Mouse (Mus musculus) MEL-GATA-1-ER (cell line): ENCODE measurements around the gene Rev3l.
"Not testable (repeated sequence)": the region's sequence is repeated elsewhere in the genome, so short reads cannot be mapped to it uniquely, and the experiment has no call there.

ENCODE experiments used
- DNase-seq: peaks from one replicate; pipeline ENCODE4 v3.0.0-alpha.2; 2012; ENCODE audit warnings: low read depth; ENCODE audit errors: extremely low read depth

The Rev3l gene

DNA sequence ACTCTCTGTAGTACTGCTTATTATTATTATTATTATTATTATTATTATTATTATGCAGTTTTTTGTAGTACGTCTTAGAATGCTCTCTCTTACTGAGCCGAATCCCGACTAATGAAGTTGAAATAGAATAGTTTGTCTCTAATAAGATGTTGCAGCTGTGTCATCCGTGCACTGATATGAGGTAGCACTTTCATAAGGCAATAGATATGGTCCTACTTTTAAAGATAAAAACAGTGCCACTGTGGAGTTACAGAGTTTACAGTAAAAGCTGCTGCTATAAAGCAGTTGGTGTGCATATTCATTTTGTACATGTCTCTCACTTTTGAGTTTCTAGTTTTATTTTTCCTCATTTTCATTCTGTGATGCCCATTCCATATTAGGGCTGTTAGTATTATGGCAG is 46.4 kb downstream of the Rev3l start:
- no peak for DNase-seq

DNA sequence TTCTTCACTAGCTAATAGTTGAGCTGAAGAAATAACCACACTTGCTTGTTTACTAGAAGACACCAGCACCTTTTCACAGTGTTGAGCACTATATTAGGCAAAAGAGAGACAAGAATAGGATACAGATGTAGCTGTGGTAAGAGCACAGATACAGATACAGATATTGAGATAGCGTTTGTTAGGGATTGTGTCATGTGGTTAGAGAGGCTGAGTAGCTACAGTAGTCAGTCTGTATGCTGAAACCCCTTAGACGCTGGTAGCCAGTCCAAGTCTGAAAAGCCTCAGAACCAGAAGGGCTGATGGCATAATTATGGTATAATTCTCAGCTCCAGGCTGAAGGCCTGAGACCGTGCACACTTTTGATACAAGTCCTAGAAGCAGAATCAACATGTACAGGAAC is 53.3 kb downstream of the Rev3l start:
- DNase-seq: no peak

DNA sequence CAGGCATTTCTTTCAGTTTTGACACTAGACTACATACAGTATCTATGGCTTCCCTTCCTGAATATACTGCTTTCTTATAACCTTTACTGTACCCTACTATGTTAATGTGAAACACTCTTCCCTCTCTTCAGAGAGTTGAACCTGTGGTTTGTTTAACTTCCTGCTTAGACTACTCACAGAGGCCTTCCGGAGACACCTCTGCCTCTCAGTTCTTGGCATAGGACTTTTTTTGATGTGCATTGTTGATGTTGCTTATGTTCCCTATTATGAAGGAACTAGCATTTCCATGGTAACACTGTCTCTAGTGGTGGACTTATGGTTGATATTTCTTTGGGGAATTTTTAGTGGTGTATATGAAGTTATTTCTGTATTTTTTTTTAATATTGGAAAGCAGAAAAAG is 61.4 kb downstream of the Rev3l start:
- no peak for DNase-seq

DNA sequence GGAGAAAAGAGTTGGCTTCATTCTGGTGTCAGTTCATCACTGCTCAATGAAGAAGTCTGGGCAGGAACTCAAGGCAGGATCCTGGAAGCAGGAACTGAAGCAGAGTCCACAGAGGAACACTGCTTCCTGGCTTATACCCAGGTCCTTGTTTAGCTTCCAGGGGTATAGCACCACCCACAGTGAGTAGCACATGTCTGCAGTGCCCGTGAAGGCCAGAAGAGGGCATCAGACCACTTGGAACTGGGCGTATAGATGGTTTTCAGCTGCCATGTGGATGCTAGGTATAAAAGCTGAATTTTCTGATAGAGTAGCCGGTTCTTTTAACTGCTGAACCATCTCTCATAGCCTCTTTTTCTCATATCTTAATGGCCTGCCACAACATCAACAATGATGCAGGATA is 79.6 kb downstream of the Rev3l start:
- DNase-seq: peak; percentile 35

DNA sequence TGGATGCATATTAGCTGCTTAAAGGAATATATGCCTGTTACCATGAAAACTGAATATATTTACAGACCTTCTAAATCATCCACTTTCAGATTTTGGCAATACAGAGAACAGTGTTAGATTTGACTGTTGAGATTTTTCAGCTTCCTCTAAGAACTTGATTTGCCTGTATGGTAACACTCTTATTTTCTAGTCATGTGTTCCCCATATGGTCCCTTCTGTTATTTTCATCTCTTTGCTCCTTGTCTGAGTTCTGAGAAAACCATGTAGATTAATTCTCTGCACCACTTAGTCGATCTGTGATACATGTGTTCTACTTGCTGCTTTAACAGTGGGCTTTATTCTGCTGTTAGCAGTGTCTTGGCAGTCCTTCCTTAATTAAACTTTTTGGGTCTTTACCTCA is 110.7 kb downstream of the Rev3l start:
- no peak for DNase-seq

DNA sequence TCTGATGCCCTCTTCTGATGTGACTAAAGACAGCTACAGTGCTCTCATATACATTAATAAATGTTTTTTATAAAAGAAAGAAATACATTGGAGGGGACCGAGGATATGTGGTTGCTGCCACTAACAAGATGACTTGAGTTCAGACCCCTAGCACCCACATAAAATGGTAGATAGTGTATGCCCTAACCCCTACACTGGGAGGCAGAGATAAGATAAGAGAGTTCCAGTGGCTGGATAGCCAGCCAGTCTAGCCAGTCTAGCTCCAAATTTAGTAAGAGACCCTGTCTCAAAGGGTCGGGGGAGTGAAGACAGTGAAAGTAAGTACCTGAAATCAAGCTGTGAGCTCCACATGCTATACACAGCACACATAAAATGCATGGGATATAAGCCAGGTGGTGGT is 133.6 kb downstream of the Rev3l start:
- no peak for DNase-seq

DNA sequence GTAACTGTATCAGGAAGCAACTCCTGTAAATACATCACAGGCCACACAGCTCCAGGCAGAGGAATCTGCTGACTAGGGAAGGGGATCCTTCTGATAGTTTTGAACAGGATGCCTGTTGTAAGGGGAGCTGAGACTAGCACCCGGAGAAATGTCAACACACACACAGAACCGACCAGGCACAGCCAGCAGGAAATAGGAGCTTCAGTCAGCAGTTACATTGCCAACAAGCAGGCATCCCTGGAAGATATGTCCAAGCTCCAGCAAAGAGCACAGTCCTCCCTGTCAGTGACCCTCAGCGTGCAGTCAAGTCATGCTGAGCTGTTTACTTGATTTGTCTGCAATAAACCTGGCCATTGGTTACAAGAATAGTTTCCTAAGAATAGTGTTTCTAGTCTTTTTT is 156.7 kb downstream of the Rev3l start:
- DNase-seq: no peak

DNA sequence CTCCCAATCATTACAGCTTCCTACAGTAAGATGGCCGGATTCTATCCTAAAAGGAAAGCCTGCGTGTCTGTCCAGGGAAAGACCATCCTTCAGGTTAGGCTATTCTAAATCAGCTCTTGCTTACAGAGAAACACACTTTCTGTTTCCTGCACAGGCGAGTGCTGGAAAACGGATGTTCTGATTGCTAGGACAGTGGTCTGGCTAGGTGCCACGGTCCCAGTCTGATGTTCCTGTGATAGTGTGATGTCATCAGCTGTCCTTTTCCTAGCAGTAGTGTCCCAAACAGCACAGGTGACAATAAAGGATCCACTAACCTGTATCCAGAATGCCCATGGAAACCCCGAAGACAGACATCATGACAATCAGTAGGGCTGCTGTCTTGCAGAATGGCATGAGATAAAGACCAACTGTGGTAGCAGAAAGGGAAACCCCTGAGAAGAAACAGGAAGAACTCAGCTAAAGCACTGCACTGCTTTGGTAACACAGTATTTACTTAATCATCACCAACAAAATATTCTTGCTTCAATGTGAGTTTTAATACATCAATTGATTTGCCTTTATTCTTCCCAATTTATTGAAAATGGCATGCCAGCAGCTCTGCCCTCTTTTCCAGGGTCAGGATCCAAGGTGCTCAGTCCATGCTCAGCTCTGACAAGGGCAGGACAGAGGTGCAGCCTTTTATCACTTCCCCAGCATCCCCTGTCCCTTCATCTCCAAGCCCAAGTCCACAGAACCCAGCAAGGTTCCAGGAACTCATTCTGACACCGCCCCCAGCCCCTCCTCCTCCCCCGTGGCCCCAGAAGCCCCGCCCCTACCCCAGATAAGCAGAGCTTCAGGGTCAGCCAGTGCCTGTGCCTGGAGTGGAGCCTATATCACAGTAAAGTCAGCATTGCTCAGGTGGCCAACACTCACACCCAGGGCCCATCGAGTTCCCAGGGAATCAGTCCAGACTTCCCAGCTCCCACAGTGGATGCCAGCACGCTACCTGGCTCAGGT is 162.1 kb downstream of the Rev3l start:
- peak; percentile 43 for DNase-seq

DNA sequence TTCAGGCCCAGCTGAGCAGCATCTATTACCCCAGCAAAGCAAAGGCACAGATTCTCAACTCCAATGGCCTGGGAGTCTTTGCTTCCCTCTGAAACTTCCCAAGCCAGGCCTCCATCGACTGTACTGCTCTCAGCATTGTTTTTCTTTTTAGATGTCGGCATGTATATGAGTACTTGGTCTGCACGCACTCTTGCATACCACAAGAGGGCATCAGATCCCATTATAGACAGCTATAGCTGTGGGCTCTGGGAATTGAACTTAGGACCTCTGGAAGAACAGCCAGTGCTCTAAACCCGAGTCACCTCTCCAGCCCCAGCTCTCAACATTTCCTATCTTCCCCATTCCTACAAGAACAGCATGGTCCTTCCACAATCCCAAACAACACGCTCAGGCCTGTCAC is 164.6 kb downstream of the Rev3l start:
- DNase-seq: no peak

DNA sequence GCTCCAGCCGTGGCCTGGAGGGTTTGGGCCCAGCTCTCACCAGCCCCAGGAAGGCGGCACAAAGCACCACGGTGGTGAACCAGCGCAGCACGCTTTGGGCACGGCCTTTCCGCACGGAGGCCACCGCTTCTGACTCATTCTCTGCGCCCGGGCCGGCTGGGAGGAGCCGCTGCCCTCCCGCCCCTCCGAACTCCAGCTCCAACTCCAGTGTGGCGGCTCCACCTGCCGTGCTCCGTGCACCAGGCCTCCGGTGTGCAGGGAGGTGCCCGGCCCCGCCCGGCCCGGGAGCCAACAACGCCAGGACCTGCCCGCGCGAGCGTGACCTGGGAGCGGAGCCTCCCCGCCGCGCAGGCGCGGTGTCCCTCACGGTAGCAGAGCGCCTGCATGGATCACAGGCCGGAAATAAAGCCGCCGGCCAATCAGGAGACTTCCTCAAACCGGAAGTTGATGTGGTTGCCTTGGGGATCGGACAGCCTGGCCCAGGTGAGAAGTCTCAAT is 167.0 kb downstream of the Rev3l start, which contains the start of gene Mfsd4b4:
Gene Mfsd4b4, minus strand, starts transcription at position 365 of the 498 bp plus-strand sequence.
- DNase-seq: peak; percentile 80

DNA sequence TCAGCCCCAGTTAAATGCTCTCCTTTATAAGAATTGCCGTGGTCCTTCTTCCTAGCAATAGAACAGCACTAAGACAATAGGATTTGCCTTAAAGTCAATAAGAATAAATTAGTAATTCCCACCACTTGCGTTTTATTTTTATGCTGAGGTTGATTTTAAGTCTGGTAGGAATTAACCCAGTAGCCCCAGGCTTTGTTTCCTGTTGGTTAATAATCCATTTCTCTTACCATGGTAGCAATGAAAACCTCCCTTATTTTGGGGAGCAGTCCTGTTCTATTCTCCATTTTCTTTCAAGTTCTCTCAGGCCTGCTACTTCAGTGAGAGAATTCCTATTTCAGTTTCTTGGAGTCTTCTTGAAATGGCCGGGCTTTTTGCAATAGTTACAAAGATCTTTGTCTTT is 172.3 kb downstream of the Rev3l start:
- DNase-seq: no peak

DNA sequence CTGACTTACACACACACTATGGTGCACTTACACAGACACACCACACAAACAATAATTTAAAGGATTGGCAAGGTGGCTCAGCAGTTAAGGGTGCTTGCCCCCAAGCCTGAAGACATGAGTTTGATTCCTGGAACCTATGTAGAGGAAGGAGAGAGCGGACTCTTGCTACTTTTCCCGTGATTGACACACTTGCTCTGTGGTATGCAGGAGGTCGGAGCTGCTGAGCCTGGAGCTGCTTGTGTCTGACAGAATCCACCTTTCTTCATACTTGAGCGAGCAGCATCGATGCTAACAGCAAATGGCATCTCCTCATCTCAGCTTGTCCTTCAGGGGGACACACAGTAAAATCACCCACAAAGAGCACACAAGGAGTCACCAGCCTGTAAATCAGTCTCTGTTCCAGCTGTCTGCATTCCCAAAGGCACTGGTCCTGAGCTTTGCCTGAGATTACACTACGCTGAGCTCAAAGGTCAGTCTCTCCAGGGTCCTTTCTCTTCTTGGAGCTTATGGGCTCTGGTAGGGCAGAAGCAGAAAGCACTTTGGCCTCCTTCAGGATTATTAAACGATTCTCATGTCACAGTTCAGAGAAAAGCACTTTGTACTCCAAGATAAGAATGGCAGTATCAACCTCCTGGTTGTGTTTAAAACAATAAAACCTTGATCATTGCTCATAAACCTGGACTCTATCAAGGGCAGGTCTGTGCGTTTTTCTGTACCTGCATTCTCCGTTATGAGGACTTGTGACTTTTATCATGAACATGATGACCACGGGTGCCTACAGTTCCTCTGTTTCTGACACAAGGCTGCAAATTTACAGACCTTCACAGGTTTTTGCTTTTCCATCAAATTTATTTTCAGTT is 175.1 kb downstream of the Rev3l start:
- no peak for DNase-seq

DNA sequence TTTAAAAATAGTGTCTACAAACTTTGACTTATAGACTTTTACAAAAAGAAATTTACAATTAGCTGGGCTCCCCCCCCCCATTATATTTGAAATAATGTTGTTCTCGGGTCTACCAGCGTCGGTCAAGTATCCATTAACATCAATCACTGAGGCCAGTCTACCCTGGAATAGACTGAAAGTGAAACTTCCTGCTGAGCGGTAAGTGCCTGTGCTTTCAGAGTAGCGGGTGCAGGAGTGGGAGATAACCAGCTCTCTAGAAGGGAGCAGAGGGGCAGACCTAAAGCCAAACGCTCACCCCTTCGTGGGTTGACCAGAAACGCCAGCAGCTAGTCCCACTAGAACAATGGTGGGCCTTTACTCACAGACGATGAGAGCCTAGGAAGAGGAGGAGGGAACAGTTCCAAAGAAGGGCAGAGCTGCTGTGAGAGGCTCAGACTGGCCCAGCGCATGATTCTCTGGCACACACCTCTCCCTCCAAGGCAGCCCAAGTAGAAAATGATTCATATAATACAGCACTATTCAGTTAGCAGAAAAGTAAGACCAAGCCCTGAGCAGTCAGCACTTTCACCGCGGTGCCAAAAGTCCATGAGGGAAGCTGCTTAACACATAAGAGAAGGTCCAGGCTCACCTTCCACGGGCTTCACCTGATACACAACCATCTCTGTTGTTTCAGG is 177.0 kb downstream of the Rev3l start:
- no peak for DNase-seq

DNA sequence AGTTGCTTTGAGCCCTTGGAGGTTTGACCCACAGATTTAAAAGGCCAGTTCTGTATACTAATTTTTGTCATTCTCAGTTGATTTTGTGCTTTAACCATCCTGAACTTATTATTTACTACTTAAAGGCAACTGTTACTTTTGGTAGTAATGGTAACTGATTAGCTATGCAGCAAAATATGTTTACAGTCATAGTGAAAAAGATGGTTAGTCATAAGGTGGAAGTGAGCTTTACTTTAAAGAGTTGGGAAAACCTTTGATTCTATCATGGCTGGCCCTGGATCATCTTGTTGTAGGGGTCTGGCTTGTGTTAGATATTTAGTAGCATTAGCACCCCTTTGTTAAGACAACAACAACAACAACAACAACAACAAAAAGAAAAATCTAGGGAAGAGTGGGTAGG is 180.7 kb downstream of the Rev3l start:
- DNase-seq: no peak

DNA sequence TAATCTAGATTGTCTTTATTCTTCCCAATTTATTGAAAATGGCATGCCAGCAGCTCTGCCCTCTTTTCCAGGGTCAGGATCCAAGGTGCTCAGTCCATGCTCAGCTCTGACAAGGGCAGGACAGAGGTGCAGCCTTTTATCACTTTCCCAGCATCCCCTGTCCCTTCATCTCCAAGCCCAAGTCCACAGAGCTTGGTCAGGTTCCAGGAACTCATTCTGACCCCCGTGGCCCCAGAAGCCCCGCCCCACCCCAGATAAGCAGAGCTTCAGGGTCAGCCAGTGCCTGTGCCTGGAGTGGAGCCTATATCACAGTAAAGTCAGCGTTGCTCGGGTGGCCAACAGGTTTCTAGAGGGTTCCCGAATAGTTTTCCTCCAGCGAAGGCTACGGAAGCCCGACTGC is 192.6 kb downstream of the Rev3l start:
- DNase-seq: not testable (repeated sequence)
